Mouse (Mus musculus): ENCODE results near the gene Rnd3. TPM values are rescaled to one million over a fixed set of nuclear protein-coding genes. Genes with fewer than 3 reads are reported as not detected.

Rnd3 gene
- polyA plus RNA-seq, 1 experiment from 2014 or later, result 117 TPM

DNA sequence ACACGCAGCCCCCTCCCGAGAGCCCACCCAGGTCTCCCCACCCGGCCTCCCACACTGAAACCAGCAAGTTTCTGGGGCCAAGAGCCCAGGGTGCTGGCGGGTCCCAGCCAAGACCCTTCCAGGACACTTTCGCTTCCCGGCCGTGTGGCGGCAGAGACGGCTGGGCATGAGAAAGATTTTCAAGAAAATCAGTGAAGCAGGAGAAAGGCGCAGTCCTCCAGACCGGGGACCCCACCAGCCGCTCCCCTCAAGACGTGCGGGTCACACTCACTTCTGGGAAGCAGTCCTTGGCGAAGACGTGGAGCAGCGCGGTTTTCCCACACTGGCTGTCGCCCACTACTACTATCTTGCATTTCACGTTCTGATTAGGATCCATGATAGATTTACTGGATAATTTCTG lies 457 bp downstream of the Rnd3 start:
- Histone ChIP-seq H3K9me3 (ENCODE audit: control insufficient read depth, low read length) (no peaks in the 10 kb centered on the region), H3K27ac (ENCODE audit: low read depth, low read length) (peak overlapping the region; percentile 93), H3K27me3 (ENCODE audit: control insufficient read depth, insufficient read depth, low read length) (no peaks in the 10 kb centered on the region), H3K9ac (replicated peaks; ENCODE audit: low read depth, low read length) (peak overlapping the region; percentile 95), H3K4me3 (ENCODE audit: low read depth, low read length) (peak overlapping the region; percentile 91), H3K4me2 (ENCODE audit: low read depth, low read length) (peak overlapping the region; percentile 65), H3K4me1 (ENCODE audit: control insufficient read depth, insufficient read depth, low read length) (peaks cover 13% of the 10 kb centered on the region; the same call in 1 of the 2 replicates), H3K36me3 (ENCODE audit: control insufficient read depth, insufficient read depth, low read length) (no peaks in the 10 kb centered on the region)
- WGBS, result 0% methylated on average over 20 of the region's 20 CpGs
- ATAC-seq (ENCODE audit: low read depth), result peak; percentile 32

DNA sequence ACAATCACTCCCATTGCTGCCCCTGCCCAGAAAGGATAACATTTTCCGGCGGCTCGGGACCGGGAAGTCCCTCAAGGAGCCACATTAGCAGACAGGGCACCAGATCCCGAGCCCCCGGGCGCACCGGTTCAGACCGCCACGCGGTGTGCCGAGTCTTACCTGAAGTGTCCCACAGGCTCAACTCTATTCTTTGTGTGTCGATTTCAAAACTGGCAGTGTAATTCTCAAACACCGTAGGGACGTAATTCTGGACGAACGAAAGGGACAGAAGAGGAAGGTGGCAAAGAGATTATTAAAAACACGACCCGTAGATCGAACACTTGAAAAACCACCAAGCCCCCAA lies 875 bp downstream of the Rnd3 start:
- Histone ChIP-seq H3K27me3 (ENCODE audit: control insufficient read depth, insufficient read depth, low read length) (no peaks in the 10 kb centered on the region), H3K9ac (replicated peaks; ENCODE audit: low read depth, low read length) (peak overlapping the region; percentile 95), H3K4me1 (ENCODE audit: control insufficient read depth, insufficient read depth, low read length) (peaks cover 17% of the 10 kb centered on the region; the same call in 1 of the 2 replicates), H3K27ac (ENCODE audit: low read depth, low read length) (peak overlapping the region; percentile 93), H3K9me3 (ENCODE audit: control insufficient read depth, low read length) (no peaks in the 10 kb centered on the region), H3K36me3 (ENCODE audit: control insufficient read depth, insufficient read depth, low read length) (no peaks in the 10 kb centered on the region), H3K4me2 (ENCODE audit: low read depth, low read length) (peak overlapping the region; percentile 65), H3K4me3 (ENCODE audit: low read depth, low read length) (peak overlapping the region; percentile 91)
- 0% methylated on average over 20 of the region's 20 CpGs for WGBS
- peak; percentile 41 for ATAC-seq (ENCODE audit: low read depth)

DNA sequence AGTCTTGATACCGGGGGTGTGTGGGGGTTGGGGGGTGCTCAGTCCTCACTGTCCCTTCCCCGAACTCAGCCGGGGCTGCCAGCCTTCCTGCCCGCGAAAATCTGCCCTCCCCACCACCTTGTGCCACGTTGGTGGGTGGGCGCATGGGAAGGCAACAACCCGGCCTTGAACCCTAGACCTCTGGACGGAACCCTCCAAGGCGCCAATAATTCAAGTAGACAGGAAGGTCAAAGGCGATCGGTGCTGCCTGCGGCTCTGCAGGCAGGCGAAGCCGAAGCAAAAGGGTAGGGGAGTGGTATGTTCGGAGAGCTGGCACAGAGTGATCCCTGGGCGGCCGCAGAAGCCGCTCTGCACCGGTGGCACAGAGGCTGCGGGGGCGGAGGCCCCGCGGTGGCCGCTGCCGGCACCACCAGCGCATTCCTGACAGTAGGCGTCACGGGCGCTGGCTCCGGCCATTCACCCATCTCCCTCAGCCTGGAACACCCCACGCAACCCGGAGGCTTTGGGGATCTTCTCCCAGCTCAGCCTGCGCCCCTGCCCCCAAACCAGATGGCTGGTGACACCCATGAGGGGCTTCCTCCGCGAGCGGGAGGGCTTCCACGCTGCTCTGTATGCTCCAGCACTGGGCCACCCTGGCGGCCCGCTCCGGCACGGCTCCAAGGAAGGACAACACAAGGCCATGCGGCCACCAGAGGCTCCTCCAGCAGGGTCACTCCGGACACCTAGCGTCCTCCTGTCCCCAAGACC lies 1.4 kb downstream of the Rnd3 start:
- no peaks in the 10 kb centered on the region for H3K27me3 ChIP-seq (ENCODE audit: control insufficient read depth, insufficient read depth, low read length)
- ATAC-seq (ENCODE audit: low read depth), result peak; percentile 58
- peak overlapping the region; percentile 65 for H3K4me2 ChIP-seq (ENCODE audit: low read depth, low read length)
- peak overlapping the region; percentile 95 for H3K9ac ChIP-seq (replicated peaks; ENCODE audit: low read depth, low read length)
- H3K4me3 ChIP-seq (ENCODE audit: low read depth, low read length), result peak overlapping the region; percentile 91
- H3K36me3 ChIP-seq (ENCODE audit: control insufficient read depth, insufficient read depth, low read length), result no peaks in the 10 kb centered on the region
- H3K27ac ChIP-seq (ENCODE audit: low read depth, low read length), result peak overlapping the region; percentile 93
- no peaks in the 10 kb centered on the region for H3K9me3 ChIP-seq (ENCODE audit: control insufficient read depth, low read length)
- H3K4me1 ChIP-seq (ENCODE audit: control insufficient read depth, insufficient read depth, low read length), result peaks cover 21% of the 10 kb centered on the region
- WGBS, result under 1% methylated on average over 36 of the region's 45 CpGs

DNA sequence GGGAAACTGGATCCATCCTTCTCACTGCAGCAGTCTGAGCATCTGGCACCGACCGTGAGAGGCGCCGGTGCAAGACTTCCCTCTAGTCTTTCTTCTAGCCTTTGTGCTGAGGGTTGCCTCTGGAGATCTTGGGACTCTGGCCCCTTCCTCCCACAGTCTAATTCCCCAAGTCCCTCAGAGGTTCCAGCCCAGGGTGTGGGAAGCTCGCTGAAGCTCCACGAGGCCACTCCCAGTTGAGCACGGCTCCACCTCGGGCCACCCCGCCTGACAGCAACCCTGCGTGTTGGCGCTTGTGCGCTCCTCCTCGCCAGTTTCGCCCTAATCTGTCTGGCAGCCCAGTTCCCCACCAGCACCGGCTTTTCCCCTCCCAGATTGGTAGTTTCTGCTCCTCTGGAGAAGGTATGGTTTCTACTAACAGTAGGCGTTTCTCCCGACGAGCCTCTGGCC lies 2.0 kb downstream of the Rnd3 start:
- no peaks in the 10 kb centered on the region for H3K36me3 ChIP-seq (ENCODE audit: control insufficient read depth, insufficient read depth, low read length)
- H3K9me3 ChIP-seq (ENCODE audit: control insufficient read depth, low read length), result no peaks in the 10 kb centered on the region
- H3K4me3 ChIP-seq (ENCODE audit: low read depth, low read length), result peak overlapping the region; percentile 91
- H3K27me3 ChIP-seq (ENCODE audit: control insufficient read depth, insufficient read depth, low read length), result no peaks in the 10 kb centered on the region
- peak; percentile 76 for ATAC-seq (ENCODE audit: low read depth)
- peak overlapping the region; percentile 95 for H3K9ac ChIP-seq (replicated peaks; ENCODE audit: low read depth, low read length)
- H3K4me1 ChIP-seq (ENCODE audit: control insufficient read depth, insufficient read depth, low read length), result peaks cover 27% of the 10 kb centered on the region
- H3K4me2 ChIP-seq (ENCODE audit: low read depth, low read length), result peak overlapping the region; percentile 65
- peak overlapping the region; percentile 93 for H3K27ac ChIP-seq (ENCODE audit: low read depth, low read length)
- WGBS, result under 1% methylated on average over 18 of the region's 18 CpGs

DNA sequence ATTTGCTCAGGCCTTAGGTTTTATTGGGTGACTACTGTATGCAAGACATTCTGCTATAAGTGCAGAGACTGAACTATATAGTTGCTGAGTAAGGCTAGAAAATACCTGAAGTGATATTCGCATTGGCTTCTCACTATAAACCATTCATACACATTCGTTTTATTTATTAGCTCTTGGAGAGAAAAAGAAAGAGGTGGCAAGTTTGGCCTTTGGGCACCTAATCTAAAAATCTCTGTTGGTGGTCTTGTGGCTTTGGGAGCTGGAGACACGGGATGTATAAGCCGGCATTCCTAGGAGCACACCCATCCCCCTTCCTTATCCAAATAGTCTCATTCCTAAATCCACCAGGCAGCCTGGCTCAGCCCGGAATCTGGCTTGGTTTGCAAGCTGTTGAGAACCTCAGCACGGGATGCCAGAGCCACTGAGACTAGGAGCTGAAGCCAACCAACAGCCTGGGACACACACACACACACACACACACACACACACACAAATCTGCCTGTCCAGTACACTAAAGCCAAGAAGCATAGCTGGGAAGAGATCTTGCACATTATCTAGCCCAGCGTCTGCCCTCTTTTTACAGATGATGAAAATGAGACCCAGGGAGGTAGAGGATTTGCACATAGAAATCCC lies 3.0 kb downstream of the Rnd3 start:
- ATAC-seq (ENCODE audit: low read depth), result no peak
- 11% methylated on average over 7 of the region's 7 CpGs for WGBS
- H3K27ac ChIP-seq (ENCODE audit: low read depth, low read length), result peak overlapping the region; percentile 93
- peak overlapping the region; percentile 91 for H3K4me3 ChIP-seq (ENCODE audit: low read depth, low read length)
- H3K9me3 ChIP-seq (ENCODE audit: control insufficient read depth, low read length), result no peaks in the 10 kb centered on the region
- peak overlapping the region; percentile 65 for H3K4me2 ChIP-seq (ENCODE audit: low read depth, low read length)
- peak overlapping the region; percentile 95 for H3K9ac ChIP-seq (replicated peaks; ENCODE audit: low read depth, low read length)
- H3K4me1 ChIP-seq (ENCODE audit: control insufficient read depth, insufficient read depth, low read length), result peaks cover 36% of the 10 kb centered on the region
- H3K27me3 ChIP-seq (ENCODE audit: control insufficient read depth, insufficient read depth, low read length), result no peaks in the 10 kb centered on the region
- H3K36me3 ChIP-seq (ENCODE audit: control insufficient read depth, insufficient read depth, low read length), result no peaks in the 10 kb centered on the region

DNA sequence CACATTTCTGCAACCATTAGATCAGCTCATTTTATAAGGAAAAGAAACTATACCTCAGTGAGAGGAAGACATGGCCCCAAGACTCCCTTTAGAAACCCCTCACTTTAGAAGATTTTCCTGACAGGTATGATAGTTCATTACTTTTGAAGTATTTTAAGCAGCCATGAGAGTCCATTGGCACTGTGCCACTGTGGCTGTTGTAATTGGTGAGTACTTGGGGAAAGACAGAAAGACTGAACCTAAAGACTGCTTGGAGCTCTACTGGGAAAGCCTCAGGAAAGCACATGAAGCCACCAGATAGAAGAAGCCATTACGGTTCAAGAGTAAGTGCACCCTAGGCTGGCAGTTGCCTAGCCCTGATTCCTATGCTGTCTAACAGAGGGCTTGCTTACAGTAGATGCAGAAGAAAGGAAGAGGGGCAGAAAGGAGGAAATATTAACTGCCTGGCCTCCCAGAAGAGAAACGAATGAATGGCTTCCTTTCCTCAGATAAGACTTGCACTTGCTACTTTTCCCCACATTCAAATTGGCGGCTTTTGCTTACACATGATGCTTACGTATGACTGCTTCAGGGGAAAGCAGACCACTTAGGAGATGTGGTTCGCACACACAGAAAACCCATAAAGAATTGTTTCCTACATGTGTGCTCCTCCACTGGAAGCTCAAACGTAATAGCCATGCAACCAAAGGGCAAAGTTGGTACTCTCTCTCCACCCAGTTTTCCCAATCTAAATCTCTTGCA lies 4.4 kb downstream of the Rnd3 start:
- Histone ChIP-seq H3K9me3 (ENCODE audit: control insufficient read depth, low read length) (no peaks in the 10 kb centered on the region), H3K27me3 (ENCODE audit: control insufficient read depth, insufficient read depth, low read length) (no peaks in the 10 kb centered on the region), H3K36me3 (ENCODE audit: control insufficient read depth, insufficient read depth, low read length) (no peaks in the 10 kb centered on the region), H3K4me3 (ENCODE audit: low read depth, low read length) (peak overlapping the region; percentile 91), H3K4me2 (ENCODE audit: low read depth, low read length) (peak overlapping the region; percentile 65), H3K4me1 (ENCODE audit: control insufficient read depth, insufficient read depth, low read length) (peaks cover 49% of the 10 kb centered on the region), H3K9ac (replicated peaks; ENCODE audit: low read depth, low read length) (no peak overlapping the region; the same call in 1 of the 2 replicates), H3K27ac (ENCODE audit: low read depth, low read length) (no peak overlapping the region; the same call in 1 of the 2 replicates)
- ATAC-seq (ENCODE audit: low read depth), result no peak
- 27% methylated on average over 6 of the region's 6 CpGs for WGBS

DNA sequence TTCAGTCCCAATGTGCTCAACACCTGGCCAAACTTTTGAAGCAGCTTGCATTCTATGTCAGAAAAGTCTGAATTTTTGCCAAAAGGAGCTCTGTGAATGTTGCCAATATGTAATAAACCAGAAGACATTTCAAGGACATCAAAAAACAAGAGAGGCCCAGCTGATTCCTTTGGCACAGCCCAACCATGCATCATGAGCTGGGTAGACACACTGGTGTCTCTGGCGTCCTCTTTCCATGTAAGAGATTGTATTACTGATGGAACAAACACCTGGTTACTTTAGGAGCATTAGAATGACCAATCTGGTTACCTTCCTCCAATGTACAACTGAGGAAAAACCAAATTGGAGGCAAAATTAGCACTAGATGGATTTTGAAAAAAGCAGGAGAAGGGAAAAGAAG lies 6.5 kb downstream of the Rnd3 start:
- no peaks in the 10 kb centered on the region for H3K9me3 ChIP-seq (ENCODE audit: control insufficient read depth, low read length)
- H3K36me3 ChIP-seq (ENCODE audit: control insufficient read depth, insufficient read depth, low read length), result no peaks in the 10 kb centered on the region
- no peaks in the 10 kb centered on the region for H3K27me3 ChIP-seq (ENCODE audit: control insufficient read depth, insufficient read depth, low read length)
- WGBS, result 41% methylated on average over 1 of the region's 1 CpGs
- H3K4me2 ChIP-seq (ENCODE audit: low read depth, low read length), result peak overlapping the region; percentile 31; the same call in 1 of the 2 replicates
- H3K9ac ChIP-seq (replicated peaks; ENCODE audit: low read depth, low read length), result no peak overlapping the region
- peak overlapping the region; percentile 4; the same call in 1 of the 2 replicates for H3K4me3 ChIP-seq (ENCODE audit: low read depth, low read length)
- no peak overlapping the region for H3K27ac ChIP-seq (ENCODE audit: low read depth, low read length)
- ATAC-seq (ENCODE audit: low read depth), result no peak
- peaks cover 58% of the 10 kb centered on the region for H3K4me1 ChIP-seq (ENCODE audit: control insufficient read depth, insufficient read depth, low read length)

DNA sequence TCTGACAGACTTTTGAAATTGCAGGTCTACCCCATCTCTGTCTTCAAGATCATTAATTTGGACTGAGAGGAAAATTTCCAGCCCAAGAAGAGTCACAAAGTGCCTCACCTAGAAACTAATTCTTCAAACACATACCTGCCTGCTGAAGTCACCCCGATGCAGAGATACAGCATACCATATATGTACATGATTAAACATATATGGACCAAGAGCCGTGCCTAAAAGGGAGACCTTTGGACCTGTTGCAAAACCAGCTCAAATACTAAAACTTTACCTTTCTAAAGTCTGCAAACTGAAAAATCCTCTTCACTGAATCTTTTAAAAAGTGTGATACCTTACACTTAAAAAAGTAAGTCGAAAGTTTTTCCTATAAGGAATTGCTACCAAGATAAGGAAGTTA lies 7.6 kb downstream of the Rnd3 start:
- 58% methylated on average over 3 of the region's 3 CpGs for WGBS
- no peak for ATAC-seq (ENCODE audit: low read depth)
- Histone ChIP-seq H3K4me3 (ENCODE audit: low read depth, low read length) (no peak overlapping the region), H3K27me3 (ENCODE audit: control insufficient read depth, insufficient read depth, low read length) (no peaks in the 10 kb centered on the region), H3K27ac (ENCODE audit: low read depth, low read length) (no peak overlapping the region; the same call in 1 of the 2 replicates), H3K9ac (replicated peaks; ENCODE audit: low read depth, low read length) (no peak overlapping the region), H3K4me2 (ENCODE audit: low read depth, low read length) (peak overlapping the region; percentile 31), H3K4me1 (ENCODE audit: control insufficient read depth, insufficient read depth, low read length) (peaks cover 58% of the 10 kb centered on the region), H3K36me3 (ENCODE audit: control insufficient read depth, insufficient read depth, low read length) (no peaks in the 10 kb centered on the region; the same call in 1 of the 2 replicates), H3K9me3 (ENCODE audit: control insufficient read depth, low read length) (no peaks in the 10 kb centered on the region)

Data from neural tube, embryonic 14.5 days (tissue).